Comparison of ENCODE assay signal across 26 mouse cellular contexts in genomic region chr3:103415051-103415695, GRCm38 (mm10).
DNase-seq lines count a peak whose midpoint lies in the region; ATAC-seq lines count a peak whose summit lies in the region.
"Had no signal": no experiment of that assay in that cellular context is flagged by ENCODE, and none has a peak within 500 bp of the region (broad histone marks: within the 10 kb centered on the region; RNA-seq: fewer than 3 reads in every experiment).

No protein-coding gene starts in this region.

- ATAC-seq in embryonic facial prominence, embryonic 11.5 days (replicated peaks; ENCODE audit: insufficient number of reproducible peaks, low FRiP score, low TSS enrichment, low read depth), result no peak
- ATAC-seq: activated CD4-positive, CD25-positive, alpha-beta regulatory T cell, adult 4 months; forebrain, embryonic 14.5 days; forebrain, postnatal 0 days; hindbrain, embryonic 16.5 days had no signal

- no peaks in the 10 kb centered on the region for H3K27me3 ChIP-seq in embryonic facial prominence, embryonic 11.5 days (ENCODE audit: control insufficient read depth, insufficient read depth, low read length)
- H3K27me3 ChIP-seq in embryonic facial prominence, embryonic 10.5 days (replicated peaks; ENCODE audit: low read depth, poor library complexity, severe bottlenecking), result no peaks in the 10 kb centered on the region
- H3K27me3 ChIP-seq: embryonic facial prominence, embryonic 12.5 days; embryonic facial prominence, embryonic 15.5 days; heart, embryonic 13.5 days; hindbrain, embryonic 13.5 days had no signal

- no peak overlapping the region for H3K27ac ChIP-seq in embryonic facial prominence, embryonic 11.5 days (replicated peaks; ENCODE audit: low read depth, low read length)
- no peak overlapping the region for H3K27ac ChIP-seq in embryonic facial prominence, embryonic 10.5 days (replicated peaks)
- H3K27ac ChIP-seq: embryonic facial prominence, embryonic 12.5 days; embryonic facial prominence, embryonic 15.5 days; gastrocnemius, adult 2 months; hindbrain, embryonic 13.5 days had no signal

- no peak overlapping the region for H3K4me2 ChIP-seq in embryonic facial prominence, embryonic 11.5 days (ENCODE audit: low read depth, low read length)
- H3K4me2 ChIP-seq: embryonic facial prominence, embryonic 12.5 days; embryonic facial prominence, embryonic 15.5 days; heart, embryonic 13.5 days; hindbrain, embryonic 13.5 days had no signal

- 53% methylated on average over 8 of the region's 8 CpGs for WGBS in embryonic facial prominence, embryonic 11.5 days
- 61% methylated on average over 8 of the region's 8 CpGs for WGBS in embryonic facial prominence, embryonic 10.5 days

- peak; percentile 54 for DNase-seq in embryonic facial prominence, embryonic 11.5 days (ENCODE audit: low spot score)
- DNase-seq in embryonic facial prominence, embryonic 10.5 days (ENCODE audit: low spot score), result no peak
- DNase-seq in kidney, adult 11 months, result peak; percentile 24
- no peak for DNase-seq in kidney, postnatal 4 days
- peak; percentile 57 for DNase-seq in kidney, adult 9 months
- no peak for DNase-seq in kidney, postnatal 14 days
- DNase-seq: adrenal gland, adult 8-10 months; adrenal gland, postnatal 25 days; cerebellum, adult 11-12 months; cerebellum, adult 8-10 months; cerebellum, postnatal 10 days; cerebellum, postnatal 36 days; embryo, embryonic 11 days; forebrain, postnatal 0 days; gastrocnemius, adult 2 months; gastrocnemius, postnatal 14 days; heart, adult 18-20 months; heart, postnatal 14 days; heart, postnatal 4 days had no signal

- peaks cover 5% of the 10 kb centered on the region; the same call in 1 of the 2 replicates for H3K4me1 ChIP-seq in embryonic facial prominence, embryonic 11.5 days (ENCODE audit: control insufficient read depth, insufficient read depth, low read length)
- H3K4me1 ChIP-seq in embryonic facial prominence, embryonic 10.5 days, result peaks cover 29% of the 10 kb centered on the region

- H3K4me3 ChIP-seq in embryonic facial prominence, embryonic 11.5 days (ENCODE audit: low read depth, low read length), result no peak overlapping the region
- no peak overlapping the region for H3K4me3 ChIP-seq in embryonic facial prominence, embryonic 10.5 days
- H3K4me3 ChIP-seq: embryonic facial prominence, embryonic 12.5 days; embryonic facial prominence, embryonic 15.5 days; gastrocnemius, adult 2 months; heart, embryonic 13.5 days; hindbrain, embryonic 13.5 days had no signal

- no peak overlapping the region for H3K9ac ChIP-seq in embryonic facial prominence, embryonic 11.5 days (replicated peaks; ENCODE audit: low read length)
- H3K9ac ChIP-seq: embryonic facial prominence, embryonic 12.5 days; embryonic facial prominence, embryonic 15.5 days; forebrain, postnatal 0 days; heart, embryonic 13.5 days; hindbrain, embryonic 13.5 days had no signal

- H3K36me3 ChIP-seq in embryonic facial prominence, embryonic 11.5 days (replicated peaks; ENCODE audit: control insufficient read depth, insufficient read depth, low read depth, low read length), result no peaks in the 10 kb centered on the region
- H3K36me3 ChIP-seq in embryonic facial prominence, embryonic 10.5 days (replicated peaks), result no peaks in the 10 kb centered on the region
- H3K36me3 ChIP-seq: embryonic facial prominence, embryonic 12.5 days; embryonic facial prominence, embryonic 15.5 days; heart, embryonic 13.5 days; hindbrain, embryonic 13.5 days had no signal

- H3K9me3 ChIP-seq in embryonic facial prominence, embryonic 11.5 days (replicated peaks; ENCODE audit: control insufficient read depth, low read length), result no peaks in the 10 kb centered on the region
- H3K9me3 ChIP-seq in embryonic facial prominence, embryonic 10.5 days, result no peaks in the 10 kb centered on the region
- H3K9me3 ChIP-seq: embryonic facial prominence, embryonic 12.5 days; embryonic facial prominence, embryonic 15.5 days; heart, embryonic 13.5 days; hindbrain, embryonic 13.5 days had no signal

Comparison
In these comparisons a context has a peak if more than half of its experiments do, and no peak if none do; other contexts are left out.
1. DNase-seq: peak in embryonic facial prominence, embryonic 11.5 days (single experiment), kidney, adult 11 months (single experiment) and kidney, adult 9 months (single experiment); none in embryonic facial prominence, embryonic 10.5 days (single experiment), kidney, postnatal 4 days (0 of 2) and kidney, postnatal 14 days (single experiment).